Mouse (Mus musculus) testis, adult 2 months (tissue): ENCODE results near the gene Ppp1r14c.
"Not testable (repeated sequence)": the region's sequence is repeated elsewhere in the genome, so short reads cannot be mapped to it uniquely, and the experiment has no call there.

ENCODE experiments used
- CTCF ChIP-seq: fragments of 200-500 bp; IDR thresholded peaks from 2 replicates; pipeline ENCODE4 v1.5.1; 2012; ENCODE audit warnings: low read depth, mild to moderate bottlenecking, inconsistent platforms, low read length, moderate library complexity; ENCODE audit not compliant: control insufficient read depth, insufficient read depth, insufficient replicate concordance
- POLR2A ChIP-seq: fragments of 200-500 bp; IDR thresholded peaks from 2 replicates; pipeline ENCODE4 v1.6.1; 2012; ENCODE audit warnings: low read depth, mild to moderate bottlenecking, inconsistent platforms, low read length, moderate library complexity; ENCODE audit not compliant: control insufficient read depth

DNA sequence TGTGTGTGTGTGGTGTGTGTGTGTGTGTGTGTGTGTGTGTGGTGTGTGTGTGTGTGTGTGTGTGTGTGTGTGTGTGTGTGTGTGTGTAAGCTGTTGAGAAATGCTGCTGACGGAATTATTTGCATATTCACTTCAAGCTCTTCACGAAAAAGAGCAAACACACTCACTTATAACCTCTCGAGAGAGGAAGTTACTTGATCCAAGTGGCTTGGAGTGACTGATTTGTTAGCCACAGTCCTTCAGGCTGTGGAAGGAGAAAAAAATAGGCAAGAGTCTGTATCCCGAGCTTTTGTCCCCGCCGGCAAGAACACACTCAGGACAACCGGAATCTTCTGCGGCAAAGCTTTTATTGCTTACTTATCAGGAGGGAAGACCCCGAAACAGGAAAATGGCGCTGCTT lies 80.9 kb downstream of the Ppp1r14c start:
- not testable (repeated sequence) for TF ChIP-seq POLR2A, CTCF
